Comparison of ENCODE assay signal across 10 mouse cellular contexts in genomic region chr8:70561809-70562535, GRCm38 (mm10). TPM values are rescaled to one million over a fixed set of nuclear protein-coding genes. Genes with fewer than 3 reads are reported as not detected.
A peak's percentile ranks its signal among the peaks of the same experiment; 100 is the strongest.
DNase-seq lines count a peak whose midpoint lies in the region; ATAC-seq lines count a peak whose summit lies in the region.
"Had no signal": no experiment of that assay in that cellular context is flagged by ENCODE, and none has a peak within 500 bp of the region (broad histone marks: within the 10 kb centered on the region; RNA-seq: fewer than 3 reads in every experiment).

No protein-coding gene starts in this region.

- H3K4me3 ChIP-seq in kidney, embryonic 14.5 days (ENCODE audit: low read length): no peak overlapping the region
- H3K4me3 ChIP-seq in heart, embryonic 15.5 days: no peak overlapping the region
- H3K4me3 ChIP-seq: hindbrain, embryonic 15.5 days had no signal

- H3K9me3 ChIP-seq in kidney, embryonic 14.5 days (ENCODE audit: control insufficient read depth, low read length): no peaks in the 10 kb centered on the region
- H3K9me3 ChIP-seq in heart, embryonic 15.5 days (replicated peaks): no peaks in the 10 kb centered on the region
- H3K9me3 ChIP-seq: hindbrain, embryonic 15.5 days had no signal

- H3K4me1 ChIP-seq in kidney, embryonic 14.5 days (ENCODE audit: control insufficient read depth, insufficient read depth, low read length): peaks cover 27% of the 10 kb centered on the region
- H3K4me1 ChIP-seq in heart, embryonic 15.5 days (replicated peaks): peaks cover 81% of the 10 kb centered on the region

- no peak overlapping the region for H3K9ac ChIP-seq in kidney, embryonic 14.5 days (ENCODE audit: low read depth, low read length)
- no peak overlapping the region for H3K9ac ChIP-seq in heart, embryonic 15.5 days
- H3K9ac ChIP-seq: hindbrain, embryonic 15.5 days had no signal

- ATAC-seq in kidney, embryonic 14.5 days (ENCODE audit: low FRiP score, low TSS enrichment): no peak
- no peak for ATAC-seq in heart, embryonic 15.5 days (replicated peaks; ENCODE audit: insufficient number of reproducible peaks, insufficient read depth, low FRiP score, low read depth)
- ATAC-seq: Patski had no signal

- no peaks in the 10 kb centered on the region for H3K27me3 ChIP-seq in kidney, embryonic 14.5 days (ENCODE audit: control insufficient read depth, insufficient read depth, low read length)
- no peaks in the 10 kb centered on the region for H3K27me3 ChIP-seq in heart, embryonic 15.5 days
- H3K27me3 ChIP-seq: hindbrain, embryonic 15.5 days; Patski had no signal

- no peak overlapping the region for H3K4me2 ChIP-seq in kidney, embryonic 14.5 days (replicated peaks; ENCODE audit: low read depth, low read length)
- no peak overlapping the region for H3K4me2 ChIP-seq in heart, embryonic 15.5 days
- H3K4me2 ChIP-seq: hindbrain, embryonic 15.5 days had no signal

- DNase-seq in kidney, adult 18-20 months: no peak
- DNase-seq in adrenal gland, adult 8-10 months: peak; percentile 82
- DNase-seq in lung, postnatal 10 days: peak; percentile 85
- DNase-seq in spleen, postnatal 14 days (ENCODE audit: low spot score in 2 of 2): no peak
- no peak for DNase-seq in frontal cortex, postnatal 25 days (ENCODE audit: low spot score in 2 of 2)
- DNase-seq in frontal cortex, postnatal 36 days (ENCODE audit: low spot score in 2 of 2): no peak

- no peaks in the 10 kb centered on the region for H3K36me3 ChIP-seq in kidney, embryonic 14.5 days (ENCODE audit: control insufficient read depth, insufficient read depth, low read length)
- H3K36me3 ChIP-seq in heart, embryonic 15.5 days: no peaks in the 10 kb centered on the region
- H3K36me3 ChIP-seq: hindbrain, embryonic 15.5 days had no signal

- 66% methylated on average over 7 of the region's 7 CpGs for WGBS in kidney, embryonic 14.5 days
- 39% methylated on average over 7 of the region's 7 CpGs for WGBS in heart, embryonic 15.5 days

- H3K27ac ChIP-seq in kidney, embryonic 14.5 days (ENCODE audit: low read depth, low read length): peak overlapping the region; percentile 59; the same call in 1 of the 2 replicates
- H3K27ac ChIP-seq in heart, embryonic 15.5 days: peak overlapping the region; percentile 57
- H3K27ac ChIP-seq: hindbrain, embryonic 15.5 days had no signal

RNA-seq across cellular contexts. Expression of gene Ell, which starts 22.7 kb away (rescaled TPM):
- 12.9 and 22.4 TPM in 2 replicates for polyA plus RNA-seq in kidney, embryonic 14.5 days (2014; fragmentation: Nextera tagmentation; extraction: Ambion mirVana)
- 10 to 100 TPM; 25.2 to 38.3 (median 30.3) TPM for total RNA-seq in adrenal gland, adult 8-10 months (2022)
- polyA plus RNA-seq in heart, embryonic 15.5 days (2015; fragmentation: Nextera tagmentation; extraction: Ambion mirVana): 10.8 and 15.0 TPM in 2 replicates

RNA-seq across cellular contexts. Expression of gene Isyna1, which starts 32.2 kb away (rescaled TPM):
- polyA plus RNA-seq in kidney, embryonic 14.5 days (2014; fragmentation: Nextera tagmentation; extraction: Ambion mirVana): 102 and 118 TPM in 2 replicates
- 100 to 1,000 TPM; 124 to 207 (median 158) TPM for total RNA-seq in adrenal gland, adult 8-10 months (2022)
- polyA plus RNA-seq in heart, embryonic 15.5 days (2015; fragmentation: Nextera tagmentation; extraction: Ambion mirVana): 92.9 and 121 TPM in 2 replicates

RNA-seq across cellular contexts. Expression of gene Kxd1, which starts 34.2 kb away (rescaled TPM):
- polyA plus RNA-seq in kidney, embryonic 14.5 days (2014; fragmentation: Nextera tagmentation; extraction: Ambion mirVana): 70.0 and 70.9 TPM in 2 replicates
- total RNA-seq in adrenal gland, adult 8-10 months (2022): 10 to 100 TPM; 77.1 to 86.6 (median 80.3) TPM
- polyA plus RNA-seq in heart, embryonic 15.5 days (2015; fragmentation: Nextera tagmentation; extraction: Ambion mirVana): 64.5 and 68.8 TPM in 2 replicates

RNA-seq across cellular contexts. Expression of gene Fkbp8, which starts 34.4 kb away (rescaled TPM):
- 252 and 291 TPM in 2 replicates for polyA plus RNA-seq in kidney, embryonic 14.5 days (2014; fragmentation: Nextera tagmentation; extraction: Ambion mirVana)
- 100 to 1,000 TPM; 352 to 405 (median 379) TPM for total RNA-seq in adrenal gland, adult 8-10 months (2022)
- 203 and 274 TPM in 2 replicates for polyA plus RNA-seq in heart, embryonic 15.5 days (2015; fragmentation: Nextera tagmentation; extraction: Ambion mirVana)

RNA-seq across cellular contexts. Expression of gene Ssbp4, which starts 46.7 kb away (rescaled TPM):
- polyA plus RNA-seq in kidney, embryonic 14.5 days (2014; fragmentation: Nextera tagmentation; extraction: Ambion mirVana): 172 and 220 TPM in 2 replicates
- 100 to 1,000 TPM in 2 of 4 experiments, 10 to 100 TPM in 2; 69.3 to 158 (median 120) TPM for total RNA-seq in adrenal gland, adult 8-10 months (2022)
- polyA plus RNA-seq in heart, embryonic 15.5 days (2015; fragmentation: Nextera tagmentation; extraction: Ambion mirVana): 62.1 and 82.6 TPM in 2 replicates

Comparison
In these comparisons a context has a peak if more than half of its experiments do, and no peak if none do; other contexts are left out.
1. DNase-seq: peak in adrenal gland, adult 8-10 months (single experiment) and lung, postnatal 10 days (single experiment); none in kidney, adult 18-20 months (single experiment), spleen, postnatal 14 days (0 of 2), frontal cortex, postnatal 25 days (0 of 2) and frontal cortex, postnatal 36 days (0 of 2).